Mouse (Mus musculus) bone marrow macrophage, adult 2 months (primary cell): Measurements from ENCODE around the gene Cacna1h.
A peak's percentile ranks its signal among the peaks of the same experiment; 100 is the strongest.

Source experiments
- CTCF ChIP-seq: IDR thresholded peaks from 2 replicates; pipeline ENCODE4 v1.5.1; 2012; ENCODE audit warnings: low read depth, mild to moderate bottlenecking, low read length, moderate library complexity
- POLR2A ChIP-seq: IDR thresholded peaks from 2 replicates; pipeline ENCODE4 v1.6.1; 2012; ENCODE audit warnings: mild to moderate bottlenecking, low read depth, low read length, borderline replicate concordance

GRCm38 (mm10) chr17:25469798-25470197, 36.2 kb upstream of the Cacna1h start:
- TF ChIP-seq POLR2A (no peak), CTCF (peak; percentile 49)
